Mouse (Mus musculus): ENCODE measurements around the gene Echdc3.

- TF ChIP-seq GATA1 (IDR thresholded peaks at IDR 0.05; ENCODE audit: borderline replicate concordance, low read length) (no peak), FLI1 (IDR thresholded peaks at IDR 0.05; ENCODE audit: low read length) (no peak)
These were observed 39.7 kb upstream of the Echdc3 start for GRCm38 (mm10) chr2:6252491-6252890.
